Mouse (Mus musculus): ENCODE results near the gene Sh3rf1. TPM values are rescaled to one million over a fixed set of nuclear protein-coding genes. Genes with fewer than 3 reads are reported as not detected.
A peak's percentile ranks its signal among the peaks of the same experiment; 100 is the strongest.
"Not testable (repeated sequence)": the region's sequence is repeated elsewhere in the genome, so short reads cannot be mapped to it uniquely, and the experiment has no call there.

Sh3rf1 gene
- polyA plus RNA-seq, 1 experiment from 2014 or later: 20.8 TPM

DNA sequence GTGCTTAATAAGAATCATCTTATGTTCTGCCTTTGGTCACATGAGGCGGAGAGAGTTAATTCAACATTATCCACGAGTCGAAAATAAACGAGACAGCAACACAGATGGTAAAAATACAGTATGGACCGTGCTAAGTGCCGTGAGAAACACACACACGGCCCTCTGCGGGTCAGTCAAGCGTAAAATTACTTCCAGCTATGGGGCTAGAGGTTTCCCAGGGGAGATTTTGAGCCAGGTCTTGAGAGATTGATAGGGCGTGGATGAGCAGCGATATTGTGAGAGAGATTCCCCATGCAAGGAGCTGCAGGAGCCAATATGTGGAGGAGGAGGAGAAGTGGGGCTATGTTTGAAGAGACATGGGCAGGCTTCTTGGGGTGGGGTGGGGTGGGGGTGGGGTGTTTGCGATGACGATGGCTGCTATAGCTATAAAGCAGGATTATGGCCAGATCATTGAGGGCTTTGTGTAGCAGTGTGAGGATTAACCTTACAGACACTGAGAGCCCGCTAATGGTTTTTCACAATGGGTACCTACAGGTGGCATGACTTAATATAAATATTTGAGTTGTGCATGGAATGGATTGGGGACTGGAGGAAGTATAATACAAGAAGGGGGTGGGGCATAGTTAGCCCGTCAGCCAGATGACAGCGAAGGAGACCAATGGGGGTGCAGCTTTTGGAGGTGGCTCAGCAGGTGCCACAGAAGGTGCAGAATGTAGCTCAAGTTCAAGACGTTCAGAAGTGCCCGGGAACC is 166.8 kb downstream of the Sh3rf1 start:
- WGBS: 34% methylated on average over 18 of the region's 18 CpGs
- H3K4me2 ChIP-seq: no peak overlapping the region
- H3K36me3 ChIP-seq: peaks cover 9% of the 10 kb centered on the region
- H3K4me3 ChIP-seq (replicated peaks): no peak overlapping the region
- no peak overlapping the region for H3K27ac ChIP-seq (replicated peaks)
- H3K4me1 ChIP-seq: peaks cover 33% of the 10 kb centered on the region
- H3K9ac ChIP-seq (replicated peaks): no peak overlapping the region
- H3K9me3 ChIP-seq (replicated peaks): no peaks in the 10 kb centered on the region
- H3K27me3 ChIP-seq (replicated peaks): no peaks in the 10 kb centered on the region
- ATAC-seq (ENCODE audit: low FRiP score): no peak

DNA sequence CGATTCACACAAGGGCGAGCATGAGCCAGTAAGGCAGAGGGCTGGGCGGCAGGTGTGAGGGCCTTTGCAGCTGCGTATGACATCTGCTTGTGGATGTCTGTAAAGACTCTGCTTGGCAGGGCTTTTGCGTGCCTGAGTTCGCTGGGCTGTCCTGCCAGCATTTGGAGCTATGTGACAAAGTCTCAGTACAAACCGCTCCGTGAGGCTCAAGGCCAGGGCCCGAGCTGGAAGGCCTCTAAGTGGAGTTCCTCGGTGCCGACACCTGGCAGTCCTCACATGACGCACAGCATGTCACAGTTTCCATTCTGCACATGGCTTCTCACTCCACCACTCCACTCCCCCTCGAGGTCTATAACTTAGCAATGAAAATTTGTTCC is 167.4 kb downstream of the Sh3rf1 start:
- Histone ChIP-seq H3K4me2 (no peak overlapping the region), H3K4me3 (replicated peaks) (no peak overlapping the region), H3K27ac (replicated peaks) (no peak overlapping the region), H3K27me3 (replicated peaks) (no peaks in the 10 kb centered on the region), H3K9me3 (replicated peaks) (no peaks in the 10 kb centered on the region), H3K4me1 (peaks cover 33% of the 10 kb centered on the region), H3K36me3 (peaks cover 10% of the 10 kb centered on the region), H3K9ac (replicated peaks) (no peak overlapping the region)
- WGBS: 47% methylated on average over 13 of the region's 13 CpGs
- no peak for ATAC-seq (ENCODE audit: low FRiP score)

DNA sequence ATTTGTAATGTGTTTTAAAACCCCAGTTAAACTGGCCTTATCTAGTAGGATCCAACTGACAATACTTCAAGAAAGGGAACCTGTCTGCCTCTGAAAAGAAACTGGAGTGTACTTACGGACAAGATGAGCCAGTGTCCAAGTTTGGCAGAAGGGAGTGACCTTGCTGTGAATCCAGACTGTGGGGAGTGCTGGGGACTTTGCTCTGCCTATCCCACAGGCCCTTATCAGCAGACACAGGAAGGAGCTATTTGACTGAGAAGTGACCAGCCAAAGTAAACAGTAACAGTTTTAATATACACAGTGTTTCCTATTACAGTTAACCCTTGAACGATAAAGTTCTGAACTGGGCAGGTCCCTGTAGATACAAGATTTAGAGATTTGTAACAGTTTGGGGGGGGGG is 173.5 kb downstream of the Sh3rf1 start:
- no peaks in the 10 kb centered on the region for H3K27me3 ChIP-seq (replicated peaks)
- peaks cover 11% of the 10 kb centered on the region; the same call in 1 of the 2 replicates for H3K36me3 ChIP-seq
- H3K4me1 ChIP-seq: no peaks in the 10 kb centered on the region
- no peaks in the 10 kb centered on the region for H3K9me3 ChIP-seq (replicated peaks)
- H3K9ac ChIP-seq (replicated peaks): no peak overlapping the region
- WGBS: 74% methylated on average over 2 of the region's 2 CpGs
- H3K27ac ChIP-seq (replicated peaks): no peak overlapping the region
- H3K4me2 ChIP-seq: no peak overlapping the region
- ATAC-seq (ENCODE audit: low FRiP score): no peak
- no peak overlapping the region for H3K4me3 ChIP-seq (replicated peaks)

DNA sequence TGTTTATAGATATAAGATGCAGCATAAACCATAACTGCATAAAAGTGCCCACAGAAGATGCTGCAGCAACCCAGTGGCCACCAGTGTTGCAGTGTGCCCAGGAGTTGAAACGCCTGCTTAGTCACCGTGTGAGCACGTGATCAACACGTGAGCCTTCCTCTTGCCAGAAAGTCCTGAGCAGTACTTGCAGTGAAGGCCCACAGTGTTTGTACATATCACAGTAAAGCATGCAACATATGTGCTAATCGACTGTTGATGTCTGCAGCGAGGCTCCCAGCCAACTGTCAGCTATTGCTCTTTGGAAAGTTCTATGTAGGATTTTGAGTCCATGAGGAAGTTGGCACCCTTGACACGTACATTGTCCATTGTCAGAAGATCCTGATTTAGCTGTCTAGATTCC is 174.1 kb downstream of the Sh3rf1 start:
- Histone ChIP-seq H3K9me3 (replicated peaks) (no peaks in the 10 kb centered on the region), H3K4me1 (peaks cover 1% of the 10 kb centered on the region), H3K27ac (replicated peaks) (no peak overlapping the region), H3K4me2 (no peak overlapping the region), H3K9ac (replicated peaks) (no peak overlapping the region), H3K27me3 (replicated peaks) (no peaks in the 10 kb centered on the region), H3K4me3 (replicated peaks) (no peak overlapping the region), H3K36me3 (peaks cover 11% of the 10 kb centered on the region; the same call in 1 of the 2 replicates)
- WGBS: 92% methylated on average over 7 of the region's 7 CpGs
- ATAC-seq (ENCODE audit: low FRiP score): no peak

DNA sequence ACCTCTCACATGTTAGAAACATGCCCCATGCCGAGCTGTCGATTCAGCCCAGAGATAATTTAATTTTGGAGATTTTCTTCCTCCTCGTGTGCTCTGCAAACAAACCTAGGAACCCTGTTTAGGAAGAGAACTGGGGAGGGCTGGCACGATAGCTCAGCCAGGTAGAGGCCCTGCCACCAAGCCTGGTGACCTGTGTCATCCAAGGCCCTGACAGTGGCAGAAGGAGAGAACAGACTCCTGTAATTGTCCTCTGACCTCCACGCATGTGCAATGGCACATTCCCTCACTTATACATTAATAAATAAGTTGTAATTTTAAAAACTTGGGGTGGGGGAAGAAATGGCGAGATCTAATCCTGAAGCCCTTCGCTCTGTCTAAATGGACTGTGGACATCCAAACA is 179.2 kb downstream of the Sh3rf1 start:
- no peak overlapping the region for H3K27ac ChIP-seq (replicated peaks)
- no peak overlapping the region for H3K4me2 ChIP-seq
- no peak for ATAC-seq (ENCODE audit: low FRiP score)
- H3K36me3 ChIP-seq: no peaks in the 10 kb centered on the region
- 79% methylated on average over 7 of the region's 7 CpGs for WGBS
- no peaks in the 10 kb centered on the region for H3K9me3 ChIP-seq (replicated peaks)
- H3K27me3 ChIP-seq (replicated peaks): no peaks in the 10 kb centered on the region
- no peak overlapping the region for H3K9ac ChIP-seq (replicated peaks)
- H3K4me1 ChIP-seq: peaks cover 22% of the 10 kb centered on the region
- H3K4me3 ChIP-seq (replicated peaks): no peak overlapping the region

DNA sequence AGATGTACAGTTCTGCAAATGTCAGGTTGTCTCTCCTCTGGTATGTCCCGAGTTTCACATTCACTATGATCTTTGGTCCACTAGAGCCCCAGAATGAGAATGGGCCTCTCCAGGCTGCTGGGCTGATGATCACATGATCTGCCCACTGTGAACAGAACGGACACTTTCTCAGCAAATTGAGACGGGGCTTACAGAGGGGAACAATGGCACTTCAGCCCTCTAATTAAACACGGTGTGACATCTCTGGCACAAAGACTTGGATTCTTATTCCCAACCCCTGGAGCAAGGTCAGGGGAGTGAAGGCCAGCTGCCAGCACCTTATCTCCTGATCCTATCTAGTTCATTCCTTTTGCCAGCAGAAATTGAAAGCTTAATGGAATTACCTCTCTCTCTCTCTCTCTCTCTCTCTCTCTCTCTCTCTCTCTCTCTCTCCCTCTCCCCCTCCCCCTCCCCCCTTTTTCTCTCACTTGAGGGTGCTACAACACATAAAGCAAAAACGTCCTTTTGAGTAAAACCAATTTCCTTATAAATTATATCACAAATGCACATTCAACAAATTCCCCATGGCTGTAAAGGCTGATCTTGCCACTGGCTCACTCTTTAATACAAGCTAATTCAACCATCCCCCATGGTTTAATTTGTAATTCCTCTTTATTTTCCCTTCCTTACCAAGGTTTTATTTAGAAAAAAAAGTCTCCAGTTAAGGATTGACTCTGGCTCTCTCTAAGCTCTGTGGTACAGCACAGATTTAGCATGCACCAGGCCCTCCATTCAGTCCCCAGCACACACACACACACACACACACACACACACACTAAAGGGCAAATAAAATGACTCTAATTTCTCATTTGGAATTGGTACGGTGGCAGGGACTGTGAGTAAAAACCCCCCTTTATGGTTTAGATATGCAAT is 179.8 kb downstream of the Sh3rf1 start:
- Histone ChIP-seq H3K4me3 (replicated peaks) (no peak overlapping the region), H3K27ac (replicated peaks) (peak overlapping the region; percentile 58; the same call in 1 of the 2 replicates), H3K27me3 (replicated peaks) (no peaks in the 10 kb centered on the region), H3K36me3 (no peaks in the 10 kb centered on the region), H3K4me2 (no peak overlapping the region), H3K9ac (replicated peaks) (no peak overlapping the region), H3K9me3 (replicated peaks) (no peaks in the 10 kb centered on the region), H3K4me1 (peaks cover 22% of the 10 kb centered on the region)
- ATAC-seq (ENCODE audit: low FRiP score): peak; percentile 70
- WGBS: 8% methylated on average over 6 of the region's 6 CpGs

DNA sequence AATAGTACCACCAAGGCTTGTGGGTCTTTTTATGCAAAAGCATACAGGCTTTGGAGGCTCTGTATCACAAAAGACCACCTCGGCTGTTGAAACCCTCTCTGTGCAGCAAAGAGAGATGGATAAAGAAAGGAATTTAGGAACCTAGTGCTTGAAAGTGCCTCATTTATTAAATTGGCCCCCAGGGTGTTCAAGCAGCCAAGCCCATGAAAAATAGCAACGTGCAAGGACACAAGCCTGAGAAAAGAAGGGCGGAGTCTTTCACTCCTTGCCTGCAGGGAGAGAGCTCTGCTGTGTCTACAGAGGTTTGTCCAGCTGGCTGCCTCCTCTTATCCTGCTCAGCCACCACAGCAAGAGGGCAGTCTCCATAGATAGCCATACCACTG is 180.5 kb downstream of the Sh3rf1 start:
- Histone ChIP-seq H3K4me3 (replicated peaks) (no peak overlapping the region), H3K36me3 (no peaks in the 10 kb centered on the region), H3K4me1 (peaks cover 22% of the 10 kb centered on the region), H3K27me3 (replicated peaks) (no peaks in the 10 kb centered on the region), H3K4me2 (no peak overlapping the region), H3K9ac (replicated peaks) (no peak overlapping the region), H3K9me3 (replicated peaks) (no peaks in the 10 kb centered on the region), H3K27ac (replicated peaks) (peak overlapping the region; percentile 58; the same call in 1 of the 2 replicates)
- WGBS: 33% methylated on average over 3 of the region's 3 CpGs
- ATAC-seq (ENCODE audit: low FRiP score): peak; percentile 49; the same call in 1 of the 2 replicates

DNA sequence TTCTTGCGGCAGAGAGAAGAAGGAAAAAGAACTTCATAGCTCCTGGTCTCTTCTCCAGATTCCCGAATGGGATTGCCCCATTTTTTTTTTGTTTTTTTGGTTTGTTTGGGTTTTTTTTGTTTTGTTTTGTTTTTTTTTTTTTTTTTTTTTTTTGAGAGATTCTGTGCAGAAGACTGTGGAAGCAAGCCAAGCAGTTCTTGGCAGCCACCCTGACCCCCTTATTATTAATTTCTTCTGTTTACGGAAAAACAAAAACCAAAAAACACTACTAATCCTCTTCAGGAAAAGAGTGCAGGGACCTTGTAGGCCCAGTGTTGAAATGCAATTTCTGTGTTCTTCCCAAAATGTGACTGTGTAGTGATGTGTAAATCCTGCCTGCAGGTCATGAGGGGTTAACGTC is 185.4 kb downstream of the Sh3rf1 start:
- no peak overlapping the region for H3K27ac ChIP-seq (replicated peaks)
- no peak for ATAC-seq (ENCODE audit: low FRiP score)
- 88% methylated on average over 4 of the region's 4 CpGs for WGBS

DNA sequence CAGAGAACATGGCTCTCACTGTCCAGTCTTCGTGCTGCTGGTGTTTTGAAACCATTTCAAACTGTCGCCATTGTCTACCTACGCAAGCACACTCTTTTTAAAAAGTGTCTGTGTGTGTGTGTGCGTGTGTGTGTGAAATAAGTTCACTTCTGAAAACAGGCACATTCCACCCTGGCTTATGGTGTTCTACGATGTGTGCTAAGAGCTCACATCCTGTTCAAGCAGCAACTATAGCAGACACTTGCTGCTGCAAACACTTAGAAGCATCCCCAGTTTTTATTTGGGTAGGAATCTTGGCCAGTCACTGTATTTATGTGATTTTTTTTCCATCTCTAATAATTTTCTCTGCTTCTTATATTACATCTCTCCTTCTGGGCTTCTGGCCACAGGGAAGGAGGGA is 186.0 kb downstream of the Sh3rf1 start:
- H3K27me3 ChIP-seq (replicated peaks); H3K4me3 ChIP-seq (replicated peaks); H3K36me3 ChIP-seq; ATAC-seq (ENCODE audit: low FRiP score); H3K4me1 ChIP-seq; H3K9me3 ChIP-seq (replicated peaks); H3K27ac ChIP-seq (replicated peaks); H3K9ac ChIP-seq (replicated peaks); H3K4me2 ChIP-seq: not testable (repeated sequence)
- WGBS: 87% methylated on average over 5 of the region's 5 CpGs

More for the DNA sequence above, 185.4 kb downstream of the Sh3rf1 start:
- H3K9ac ChIP-seq (replicated peaks): no peak overlapping the region
- H3K36me3 ChIP-seq: no peaks in the 10 kb centered on the region
- H3K4me1 ChIP-seq: peaks cover 7% of the 10 kb centered on the region
- no peaks in the 10 kb centered on the region for H3K9me3 ChIP-seq (replicated peaks)
- no peak overlapping the region for H3K4me2 ChIP-seq
- no peak overlapping the region for H3K4me3 ChIP-seq (replicated peaks)
- 0 out of 2 replicates have a peak, but pooled peaks cover 1% of the 10 kb centered on the region for H3K27me3 ChIP-seq (replicated peaks)

DNA sequence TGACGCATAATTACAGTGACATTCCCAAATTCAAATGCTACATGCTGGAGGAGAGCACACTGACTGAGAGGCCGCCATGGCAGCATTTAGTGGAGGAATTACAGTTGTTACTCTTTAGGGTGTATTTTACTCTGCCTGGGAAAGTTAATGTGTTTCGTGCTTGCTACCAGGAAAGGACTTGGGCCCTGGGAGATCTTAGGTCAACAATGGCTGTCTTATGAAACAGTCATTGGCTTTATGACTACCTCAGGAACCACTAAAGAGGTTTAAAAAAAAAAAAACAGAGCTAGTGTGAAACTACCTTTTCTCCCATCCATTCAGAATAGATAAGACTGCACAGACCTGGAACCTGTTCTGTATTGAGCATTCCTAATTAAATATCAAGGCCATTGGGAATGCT is 195.8 kb downstream of the Sh3rf1 start:
- 54% methylated on average over 3 of the region's 3 CpGs for WGBS
- H3K27ac ChIP-seq (replicated peaks): no peak overlapping the region
- ATAC-seq (ENCODE audit: low FRiP score): peak; percentile 43; the same call in 1 of the 2 replicates

DNA sequence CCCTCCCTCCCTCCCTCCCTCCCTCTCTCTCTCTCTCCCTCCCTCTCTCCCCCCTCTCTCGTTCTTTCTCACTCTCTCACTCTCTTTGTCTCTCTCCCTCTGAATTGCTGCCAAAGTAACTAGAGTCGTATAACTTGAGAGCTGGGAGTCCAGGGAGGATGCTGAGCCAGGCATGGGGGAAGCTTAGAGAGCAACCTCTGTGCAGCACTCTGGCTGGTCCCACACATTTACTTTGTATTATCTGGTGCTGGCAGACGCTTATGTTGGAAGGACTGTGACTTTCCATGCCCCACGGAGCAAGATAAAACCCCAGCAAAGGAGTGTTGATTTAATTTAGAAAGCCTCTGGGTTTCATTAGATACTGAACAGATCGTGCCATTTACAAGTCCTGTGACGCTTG is 196.5 kb downstream of the Sh3rf1 start:
- no peaks in the 10 kb centered on the region for H3K9me3 ChIP-seq (replicated peaks)
- H3K27ac ChIP-seq (replicated peaks): no peak overlapping the region; the same call in 1 of the 2 replicates
- H3K4me2 ChIP-seq: no peak overlapping the region
- no peaks in the 10 kb centered on the region for H3K27me3 ChIP-seq (replicated peaks)
- H3K4me1 ChIP-seq: peaks cover 17% of the 10 kb centered on the region
- 11% methylated on average over 6 of the region's 6 CpGs for WGBS
- H3K9ac ChIP-seq (replicated peaks): no peak overlapping the region
- ATAC-seq (ENCODE audit: low FRiP score): peak; percentile 71; the same call in 1 of the 2 replicates
- no peaks in the 10 kb centered on the region for H3K36me3 ChIP-seq
- H3K4me3 ChIP-seq (replicated peaks): no peak overlapping the region

More for the DNA sequence above, 195.8 kb downstream of the Sh3rf1 start:
- Histone ChIP-seq H3K9ac (replicated peaks) (no peak overlapping the region), H3K4me3 (replicated peaks) (no peak overlapping the region), H3K4me2 (no peak overlapping the region), H3K9me3 (replicated peaks) (no peaks in the 10 kb centered on the region), H3K4me1 (peaks cover 17% of the 10 kb centered on the region), H3K27me3 (replicated peaks) (0 out of 2 replicates have a peak, but pooled peaks cover under 1% of the 10 kb centered on the region), H3K36me3 (no peaks in the 10 kb centered on the region)
